Mouse (Mus musculus) forebrain, embryonic 10.5 days (tissue): ENCODE measurements around the gene Myo7a. TPM values are rescaled to one million over a fixed set of nuclear protein-coding genes. Genes with fewer than 3 reads are reported as not detected.

Experiments used
- DNase-seq: peaks from one replicate; pipeline ENCODE4 v3.0.0-alpha.2; 2017; ENCODE audit warnings: low spot score; ENCODE audit errors: extremely low spot score
- H3K27ac ChIP-seq: fragments of 300-500 bp; sonication (generic); 2 replicates; pipeline ENCODE4 v1.5.1; 2016; ENCODE audit warnings: mild to moderate bottlenecking
- H3K27me3 ChIP-seq: fragments of 300-500 bp; sonication (generic); 2 replicates; pipeline ENCODE4 v1.6.1; 2016; ENCODE audit warnings: mild to moderate bottlenecking; ENCODE audit not compliant: poor library complexity, severe bottlenecking
- H3K36me3 ChIP-seq: fragments of 300-500 bp; sonication (generic); replicated peaks from 2 replicates; pipeline ENCODE4 v1.6.1; 2016; ENCODE audit warnings: mild to moderate bottlenecking, moderate library complexity
- H3K4me1 ChIP-seq: fragments of 300-500 bp; sonication (generic); 2 replicates; pipeline ENCODE4 v1.6.1; 2016
- H3K4me3 ChIP-seq: fragments of 300-500 bp; sonication (generic); 2 replicates; pipeline ENCODE4 v1.5.1; 2016; ENCODE audit warnings: mild to moderate bottlenecking, moderate library complexity
- H3K9me3 ChIP-seq: fragments of 300-500 bp; sonication (generic); 2 replicates; pipeline ENCODE4 v1.6.1; 2016; ENCODE audit warnings: mild to moderate bottlenecking, moderate library complexity
- WGBS: fragments of 180-500 bp; shearing (Covaris S2); methylation state at CpG from one replicate; pipeline ENCODE4 v1.1.7; 2016; 5-methylcytosine and 5-hydroxymethylcytosine counted together
- polyA plus RNA-seq: library from polyadenylated mRNA; unstranded; fragments of >200 nt; fragmentation: Nextera tagmentation; extraction: Ambion mirVana; gene quantifications from 2 replicates; pipeline ENCODE4 v1.2.1, GENCODE M21; 2016

Gene Myo7a
- 20.1 and 20.8 TPM in 2 replicates for polyA plus RNA-seq

DNA sequence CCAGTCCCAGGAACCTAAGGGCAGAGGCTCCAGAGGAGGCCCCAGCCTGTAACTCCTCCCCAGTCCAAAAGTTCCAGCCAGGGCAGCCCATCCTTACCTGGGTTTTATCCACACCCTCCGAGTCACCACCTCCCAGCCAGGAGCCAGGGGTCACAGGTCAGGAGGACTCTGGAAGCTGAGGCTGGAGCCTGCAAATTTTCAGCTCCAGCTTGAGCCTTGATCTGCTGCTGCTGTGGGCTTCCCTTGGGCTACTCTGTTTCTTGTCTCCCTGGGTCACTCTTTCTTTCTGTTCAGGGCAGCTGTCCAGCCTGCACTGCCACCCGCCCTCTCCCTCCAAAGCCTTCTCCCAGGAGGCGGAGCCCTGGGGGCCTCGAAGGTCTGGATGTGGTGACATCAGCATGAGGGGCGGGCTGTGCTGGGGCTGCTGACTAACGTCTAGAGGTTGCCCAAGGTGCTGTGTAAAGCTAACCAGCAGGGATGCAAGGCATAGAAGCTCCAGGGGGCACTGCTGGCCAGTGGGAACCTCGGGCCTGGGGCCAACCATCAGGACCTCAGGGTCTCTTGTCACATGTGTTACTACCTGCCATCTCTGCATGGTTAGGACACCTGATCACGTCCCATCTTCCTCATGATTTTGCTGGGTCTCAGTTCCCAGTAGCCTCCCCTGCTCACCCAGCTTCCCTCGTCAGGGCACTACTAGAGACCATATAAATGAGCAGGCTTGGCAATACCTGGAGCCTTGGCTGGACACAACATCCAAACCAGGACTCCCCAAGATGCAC lies at the start of gene Myo7a:
Myo7a (minus strand) TSS at position 346 of the 782 bp plus-strand sequence.
- Histone ChIP-seq H3K36me3 (no peaks in the 10 kb centered on the region), H3K27me3 (peaks cover 13% of the 10 kb centered on the region; the same call in 1 of the 2 replicates), H3K27ac (peak within 1 kb of the TSS; percentile 58), H3K9me3 (no peaks in the 10 kb centered on the region), H3K4me1 (peaks cover 27% of the 10 kb centered on the region), H3K4me3 (peak within 1 kb of the TSS; percentile 43)
- DNase-seq, result peak; percentile 40
- 26% methylated on average over 9 of the region's 9 CpGs for WGBS

GRCm38 (mm10) chr7:98164999-98165528 lies 45.7 kb upstream of the Myo7a start:
- peaks cover 26% of the 10 kb centered on the region for H3K4me1 ChIP-seq
- H3K9me3 ChIP-seq, result no peaks in the 10 kb centered on the region
- peak overlapping the region; percentile 77 for H3K27ac ChIP-seq
- no peaks in the 10 kb centered on the region for H3K27me3 ChIP-seq
- no peak overlapping the region for H3K4me3 ChIP-seq
- H3K36me3 ChIP-seq, result no peaks in the 10 kb centered on the region
- 77% methylated on average over 10 of the region's 10 CpGs for WGBS
- no peak for DNase-seq

DNA sequence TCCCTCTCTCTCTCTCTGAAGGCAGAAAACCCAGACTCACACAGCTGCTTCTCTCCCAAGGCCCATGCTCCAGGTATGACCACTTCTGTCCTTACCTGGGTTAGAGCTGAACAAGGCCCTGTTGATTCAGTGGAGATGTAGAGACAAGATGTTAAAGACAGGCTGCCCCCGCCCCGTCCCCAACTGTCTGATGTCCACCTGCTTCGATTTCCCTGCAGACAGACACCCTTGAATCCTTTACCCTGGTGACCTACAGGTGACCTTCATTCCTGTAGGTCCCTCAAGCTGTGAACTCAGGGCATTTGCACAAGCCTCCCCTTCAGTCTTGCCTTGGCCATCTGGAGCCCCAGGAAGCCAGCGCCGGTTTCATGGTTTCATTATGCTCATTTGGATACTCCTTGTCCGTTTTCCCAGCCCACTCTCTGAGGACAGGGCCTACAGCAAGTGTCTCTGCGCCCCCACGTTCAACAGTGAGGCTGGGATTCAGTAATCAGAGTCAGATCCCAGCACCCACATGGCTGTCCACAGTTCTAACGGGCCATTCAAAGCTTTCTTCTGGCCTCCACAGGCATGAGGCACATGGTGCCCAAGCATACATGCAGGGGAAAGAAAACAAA lies 45.2 kb upstream of the Myo7a start:
- Histone ChIP-seq H3K27me3 (no peaks in the 10 kb centered on the region), H3K36me3 (no peaks in the 10 kb centered on the region), H3K4me3 (no peak overlapping the region), H3K9me3 (no peaks in the 10 kb centered on the region), H3K27ac (0 out of 2 replicates have a peak overlapping the region, but pooled peaks have one; percentile 77), H3K4me1 (peaks cover 32% of the 10 kb centered on the region)
- DNase-seq, result no peak
- 82% methylated on average over 9 of the region's 9 CpGs for WGBS

DNA sequence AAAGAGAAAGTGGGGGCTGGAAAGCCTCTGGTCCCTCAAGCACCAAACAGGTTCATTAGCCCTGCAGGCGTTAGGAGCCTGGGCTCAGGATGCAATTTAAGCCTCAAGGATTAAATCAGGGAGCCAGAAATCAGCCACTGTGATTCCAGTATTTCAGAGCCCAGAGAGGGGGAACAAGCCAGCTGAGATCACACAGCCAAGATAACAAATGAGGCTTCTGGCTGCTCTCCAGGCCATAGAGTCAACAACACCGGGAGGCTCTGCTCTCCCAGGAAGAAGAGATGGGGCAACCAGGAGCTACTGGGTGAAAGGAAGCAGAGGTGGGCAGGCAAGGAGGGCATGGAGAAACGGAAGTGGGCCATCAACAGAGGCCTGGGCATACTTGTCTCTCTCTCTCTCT lies 44.4 kb upstream of the Myo7a start:
- 57% methylated on average over 3 of the region's 3 CpGs for WGBS
- H3K9me3 ChIP-seq, result no peaks in the 10 kb centered on the region
- no peak overlapping the region for H3K27ac ChIP-seq
- DNase-seq, result no peak
- H3K4me1 ChIP-seq, result peaks cover 40% of the 10 kb centered on the region
- H3K36me3 ChIP-seq, result no peaks in the 10 kb centered on the region
- H3K4me3 ChIP-seq, result no peak overlapping the region
- no peaks in the 10 kb centered on the region for H3K27me3 ChIP-seq

GRCm38 (mm10) chr7:98162239-98162638 lies 42.9 kb upstream of the Myo7a start:
- Histone ChIP-seq H3K36me3 (no peaks in the 10 kb centered on the region), H3K9me3 (no peaks in the 10 kb centered on the region), H3K4me3 (no peak overlapping the region), H3K4me1 (peaks cover 52% of the 10 kb centered on the region), H3K27ac (no peak overlapping the region), H3K27me3 (no peaks in the 10 kb centered on the region)
- WGBS, result 83% methylated on average over 6 of the region's 6 CpGs
- no peak for DNase-seq

- 61% methylated on average over 8 of the region's 8 CpGs for WGBS
- DNase-seq, result no peak
Measured at GRCm38 (mm10) chr7:98160041-98160740, 40.9 kb upstream of the Myo7a start.

DNA sequence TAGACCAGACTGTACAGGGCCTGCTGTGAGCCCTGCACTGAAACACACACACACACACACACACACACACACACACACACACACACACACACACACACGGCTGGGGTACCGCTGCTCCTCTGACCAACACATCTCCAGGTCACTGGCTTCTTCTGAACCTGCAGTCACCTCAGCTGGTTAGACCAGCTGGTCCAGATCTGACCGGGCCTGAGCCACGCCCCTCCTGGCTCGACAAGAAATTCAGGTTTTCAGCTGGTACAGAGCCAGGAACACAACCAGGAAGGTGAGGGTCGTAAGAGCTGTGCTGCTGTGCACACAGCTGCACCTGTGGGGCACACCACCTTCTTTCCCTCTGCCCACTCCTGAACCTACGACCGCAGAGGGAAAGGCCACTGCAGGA lies 39.2 kb upstream of the Myo7a start:
- Histone ChIP-seq H3K9me3 (no peaks in the 10 kb centered on the region), H3K4me3 (no peak overlapping the region), H3K4me1 (peaks cover 54% of the 10 kb centered on the region), H3K27ac (no peak overlapping the region), H3K36me3 (no peaks in the 10 kb centered on the region), H3K27me3 (0 out of 2 replicates have a peak, but pooled peaks cover 3% of the 10 kb centered on the region)
- DNase-seq, result no peak
- 59% methylated on average over 8 of the region's 8 CpGs for WGBS

More at GRCm38 (mm10) chr7:98160041-98160740, 40.9 kb upstream of the Myo7a start:
- Histone ChIP-seq H3K9me3 (no peaks in the 10 kb centered on the region), H3K4me1 (peaks cover 61% of the 10 kb centered on the region), H3K4me3 (no peak overlapping the region), H3K27me3 (0 out of 2 replicates have a peak, but pooled peaks cover 3% of the 10 kb centered on the region), H3K36me3 (no peaks in the 10 kb centered on the region), H3K27ac (peak overlapping the region; percentile 51; the same call in 1 of the 2 replicates)

DNA sequence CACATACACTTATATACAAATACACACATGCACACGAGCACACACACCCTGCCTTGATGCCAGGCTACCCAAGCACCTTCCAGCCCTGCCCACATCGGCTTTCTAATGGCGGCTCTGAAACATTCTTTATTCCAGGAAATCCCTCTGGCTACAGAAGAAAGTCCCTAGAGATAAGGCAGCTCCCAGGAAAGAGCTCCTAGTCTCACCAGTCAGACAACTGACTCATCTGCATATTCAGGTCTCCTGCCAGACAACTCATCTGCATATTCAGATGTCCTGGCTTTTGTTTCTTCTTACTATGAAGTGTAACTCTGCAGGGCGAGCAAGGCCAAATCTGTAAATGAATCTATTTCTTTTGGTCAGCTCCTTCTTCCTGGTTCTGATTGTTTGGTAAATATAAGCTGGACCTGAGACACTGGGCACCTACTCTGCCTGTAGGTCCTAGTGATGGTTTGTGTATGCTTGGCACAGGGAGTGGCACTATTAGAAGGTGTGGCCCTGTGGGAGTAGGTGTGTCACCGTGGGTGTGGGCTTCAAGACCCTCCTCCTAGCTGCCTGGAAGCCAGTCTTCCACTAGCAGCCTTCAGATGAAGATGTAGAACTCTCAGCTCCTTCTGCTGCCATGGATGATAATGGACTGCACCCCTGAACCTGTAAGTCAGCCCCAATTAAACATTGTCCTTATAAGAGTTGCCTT lies 38.5 kb upstream of the Myo7a start:
- 70% methylated on average over 5 of the region's 5 CpGs for WGBS
- H3K36me3 ChIP-seq, result no peaks in the 10 kb centered on the region
- peaks cover 54% of the 10 kb centered on the region for H3K4me1 ChIP-seq
- no peaks in the 10 kb centered on the region for H3K9me3 ChIP-seq
- 0 out of 2 replicates have a peak, but pooled peaks cover 4% of the 10 kb centered on the region for H3K27me3 ChIP-seq
- no peak overlapping the region for H3K4me3 ChIP-seq
- no peak overlapping the region for H3K27ac ChIP-seq
- no peak for DNase-seq

DNA sequence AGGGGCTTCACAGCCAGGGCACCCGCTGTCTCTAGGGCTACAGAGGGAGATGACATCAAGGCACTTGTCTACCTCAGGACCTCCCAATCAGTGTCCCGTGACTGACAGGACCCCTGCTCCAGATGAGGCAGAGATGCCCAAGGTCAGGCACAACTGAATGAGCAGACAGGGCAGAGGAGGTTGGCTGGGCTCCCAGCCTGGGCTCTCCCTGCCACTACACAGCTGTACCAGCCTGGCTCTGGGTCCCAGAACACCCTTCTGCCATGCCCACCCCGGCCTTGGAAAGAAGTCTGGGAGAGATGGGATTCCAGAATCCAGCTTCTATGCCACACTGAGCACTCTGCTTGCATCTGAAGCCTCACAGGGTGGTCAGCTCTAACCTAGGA lies 36.9 kb upstream of the Myo7a start:
- no peak overlapping the region for H3K4me3 ChIP-seq
- H3K27ac ChIP-seq, result peak overlapping the region; percentile 48
- H3K4me1 ChIP-seq, result peaks cover 57% of the 10 kb centered on the region
- no peaks in the 10 kb centered on the region for H3K9me3 ChIP-seq
- 0 out of 2 replicates have a peak, but pooled peaks cover 10% of the 10 kb centered on the region for H3K27me3 ChIP-seq
- H3K36me3 ChIP-seq, result no peaks in the 10 kb centered on the region
- no peak for DNase-seq
- WGBS, result 63% methylated on average over 3 of the region's 3 CpGs

- DNase-seq, result peak; percentile 59
- peaks cover 51% of the 10 kb centered on the region for H3K4me1 ChIP-seq
- 22% methylated on average over 7 of the region's 8 CpGs for WGBS
- H3K36me3 ChIP-seq, result no peaks in the 10 kb centered on the region
- 0 out of 2 replicates have a peak, but pooled peaks cover 10% of the 10 kb centered on the region for H3K27me3 ChIP-seq
- no peaks in the 10 kb centered on the region for H3K9me3 ChIP-seq
- no peak overlapping the region for H3K4me3 ChIP-seq
- H3K27ac ChIP-seq, result peak overlapping the region; percentile 48; the same call in 1 of the 2 replicates
Measured at GRCm38 (mm10) chr7:98155546-98156279, 36.4 kb upstream of the Myo7a start.

DNA sequence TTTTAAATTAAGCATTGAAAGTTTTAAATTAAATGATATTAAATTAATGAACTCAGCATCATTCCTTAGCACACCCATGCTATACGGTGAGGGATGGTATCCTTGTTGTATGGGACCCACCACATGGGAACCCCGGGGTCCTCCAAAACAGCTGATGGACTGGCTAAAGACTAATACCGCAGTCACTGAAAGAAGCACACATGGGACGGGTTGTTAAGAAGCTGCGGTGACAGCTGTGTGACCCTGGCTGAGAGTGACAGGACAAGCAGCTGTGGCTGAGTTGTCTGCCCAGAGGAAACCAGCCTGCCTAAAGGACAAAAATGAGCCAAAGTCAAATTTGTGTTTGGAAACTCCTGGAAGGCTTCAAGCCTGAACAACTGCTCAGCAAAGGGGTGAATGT lies 34.6 kb upstream of the Myo7a start:
- Histone ChIP-seq H3K27me3 (0 out of 2 replicates have a peak, but pooled peaks cover 10% of the 10 kb centered on the region), H3K4me3 (no peak overlapping the region), H3K27ac (no peak overlapping the region), H3K36me3 (no peaks in the 10 kb centered on the region), H3K9me3 (no peaks in the 10 kb centered on the region), H3K4me1 (peaks cover 50% of the 10 kb centered on the region)
- no peak for DNase-seq
- 94% methylated on average over 5 of the region's 5 CpGs for WGBS
